Mouse (Mus musculus) bone marrow, adult 2 months (tissue): ENCODE measurements around the gene Ptf1a.

Experiments
- CTCF ChIP-seq: fragments of 200-500 bp; IDR thresholded peaks from 2 replicates; pipeline ENCODE4 v1.5.1; 2011; ENCODE audit warnings: low read length, control low read depth; ENCODE audit not compliant: control insufficient read depth, insufficient read depth
- POLR2A ChIP-seq: fragments of 200-500 bp; IDR thresholded peaks from 2 replicates; pipeline ENCODE4 v1.6.1; 2011; ENCODE audit warnings: low read depth, mild to moderate bottlenecking, control low read depth, low read length, borderline replicate concordance; ENCODE audit not compliant: control insufficient read depth

GRCm38 (mm10) chr2:19419686-19420345 lies 25.6 kb upstream of the Ptf1a start:
- no peak for TF ChIP-seq CTCF
- no peak for TF ChIP-seq POLR2A
